Mouse (Mus musculus) stomach, embryonic 16.5 days (tissue): ENCODE measurements around the gene Slc17a4. TPM values are rescaled to one million over a fixed set of nuclear protein-coding genes. Genes with fewer than 3 reads are reported as not detected.

Experiments
- ATAC-seq: fragments of 200-750 bp; cut with Nextera tagmentation; 2 replicates; pipeline ENCODE4 v1.8.0; 2017; ENCODE audit warnings: moderate number of reproducible peaks, moderate TSS enrichment; ENCODE audit not compliant: insufficient read depth, low FRiP score
- H3K27ac ChIP-seq: fragments of 300-500 bp; sonication (generic); 2 replicates; pipeline ENCODE4 v1.5.1; 2014; ENCODE audit warnings: low read length
- H3K27me3 ChIP-seq: fragments of 300-500 bp; sonication (generic); 2 replicates; pipeline ENCODE4 v1.6.1; 2014; ENCODE audit warnings: low read length, control low read depth, mixed read lengths; ENCODE audit not compliant: control insufficient read depth, insufficient read depth
- H3K36me3 ChIP-seq: fragments of 300-500 bp; sonication (generic); 2 replicates; pipeline ENCODE4 v1.6.1; 2014; ENCODE audit warnings: low read length; ENCODE audit not compliant: control insufficient read depth, insufficient read depth
- H3K4me1 ChIP-seq: fragments of 300-500 bp; sonication (generic); 2 replicates; pipeline ENCODE4 v1.6.1; 2014; ENCODE audit warnings: low read length, control low read depth, mixed read lengths; ENCODE audit not compliant: control insufficient read depth, insufficient read depth
- H3K4me2 ChIP-seq: fragments of 300-500 bp; sonication (generic); 2 replicates; pipeline ENCODE4 v1.6.1; 2014; ENCODE audit warnings: low read depth, low read length, mixed read lengths
- H3K4me3 ChIP-seq: fragments of 300-500 bp; sonication (generic); replicated peaks from 2 replicates; pipeline ENCODE4 v1.5.1; 2014; ENCODE audit warnings: mild to moderate bottlenecking, low read length
- H3K9ac ChIP-seq: fragments of 300-500 bp; sonication (generic); 2 replicates; pipeline ENCODE4 v1.6.1; 2014; ENCODE audit warnings: low read length
- H3K9me3 ChIP-seq: fragments of 300-500 bp; sonication (generic); replicated peaks from 2 replicates; pipeline ENCODE4 v1.6.1; 2016; ENCODE audit warnings: low read length, control low read depth; ENCODE audit not compliant: control insufficient read depth
- WGBS: fragments of 180-500 bp; shearing (Covaris S2); extraction: QIAGEN DNeasy Blood & Tissue Kit; methylation state at CpG from one replicate; pipeline ENCODE4 v1.1.7; 2014; 5-methylcytosine and 5-hydroxymethylcytosine counted together
- polyA plus RNA-seq: library from polyadenylated mRNA; unstranded; fragments of >200 nt; fragmentation: Nextera tagmentation; extraction: Ambion mirVana; gene quantifications from 2 replicates; pipeline ENCODE4 v1.2.1, GENCODE M21; 2015

Gene Slc17a4
- polyA plus RNA-seq, 1 experiment from 2014 or later: 2.7 TPM

GRCm38 (mm10) chr13:23910121-23910520 is 4.7 kb downstream of the Slc17a4 start:
- Histone ChIP-seq H3K9ac (no peak overlapping the region), H3K4me1 (no peaks in the 10 kb centered on the region), H3K27ac (no peak overlapping the region), H3K4me2 (no peak overlapping the region), H3K9me3 (no peaks in the 10 kb centered on the region), H3K4me3 (no peak overlapping the region), H3K36me3 (no peaks in the 10 kb centered on the region), H3K27me3 (no peaks in the 10 kb centered on the region)
- no peak for ATAC-seq
- WGBS: 75% methylated on average over 5 of the region's 5 CpGs

- ATAC-seq: no peak
- Histone ChIP-seq H3K36me3 (no peaks in the 10 kb centered on the region), H3K27ac (no peak overlapping the region), H3K4me2 (no peak overlapping the region), H3K9me3 (no peaks in the 10 kb centered on the region), H3K9ac (no peak overlapping the region), H3K27me3 (no peaks in the 10 kb centered on the region), H3K4me1 (no peaks in the 10 kb centered on the region), H3K4me3 (no peak overlapping the region)
- 94% methylated on average over 5 of the region's 5 CpGs for WGBS
Measured at GRCm38 (mm10) chr13:23906906-23907305, 7.9 kb downstream of the Slc17a4 start.

- Histone ChIP-seq H3K27ac (no peak overlapping the region), H3K4me2 (no peak overlapping the region), H3K9me3 (no peaks in the 10 kb centered on the region), H3K4me1 (no peaks in the 10 kb centered on the region), H3K4me3 (no peak overlapping the region), H3K36me3 (no peaks in the 10 kb centered on the region), H3K27me3 (no peaks in the 10 kb centered on the region), H3K9ac (no peak overlapping the region)
- WGBS: 41% methylated on average over 6 of the region's 6 CpGs
- no peak for ATAC-seq
Measured at GRCm38 (mm10) chr13:23898242-23898641, 16.6 kb downstream of the Slc17a4 start.

GRCm38 (mm10) chr13:23893269-23893593 is 21.6 kb downstream of the Slc17a4 start:
- Histone ChIP-seq H3K27me3 (no peaks in the 10 kb centered on the region), H3K4me3 (no peak overlapping the region), H3K36me3 (no peaks in the 10 kb centered on the region), H3K9me3 (no peaks in the 10 kb centered on the region), H3K9ac (no peak overlapping the region), H3K27ac (no peak overlapping the region), H3K4me1 (no peaks in the 10 kb centered on the region), H3K4me2 (no peak overlapping the region)
- no peak for ATAC-seq
- WGBS: 40% methylated on average over 4 of the region's 4 CpGs

- ATAC-seq: no peak
- Histone ChIP-seq H3K9ac (no peak overlapping the region), H3K27me3 (no peaks in the 10 kb centered on the region), H3K4me3 (no peak overlapping the region), H3K9me3 (no peaks in the 10 kb centered on the region), H3K36me3 (no peaks in the 10 kb centered on the region), H3K27ac (no peak overlapping the region), H3K4me1 (no peaks in the 10 kb centered on the region), H3K4me2 (no peak overlapping the region)
- 35% methylated on average over 9 of the region's 9 CpGs for WGBS
Measured at GRCm38 (mm10) chr13:23892592-23893268, 22.1 kb downstream of the Slc17a4 start.

GRCm38 (mm10) chr13:23889011-23889605 is 25.7 kb downstream of the Slc17a4 start:
- no peak overlapping the region for H3K4me3 ChIP-seq
- H3K36me3 ChIP-seq: no peaks in the 10 kb centered on the region
- no peaks in the 10 kb centered on the region for H3K27me3 ChIP-seq
- WGBS: 36% methylated on average over 6 of the region's 6 CpGs
- H3K9ac ChIP-seq: no peak overlapping the region
- no peak overlapping the region for H3K27ac ChIP-seq
- ATAC-seq: no peak
- H3K4me2 ChIP-seq: no peak overlapping the region
- no peaks in the 10 kb centered on the region for H3K9me3 ChIP-seq
- no peaks in the 10 kb centered on the region for H3K4me1 ChIP-seq

- Histone ChIP-seq H3K36me3 (no peaks in the 10 kb centered on the region), H3K4me2 (no peak overlapping the region)
Measured at GRCm38 (mm10) chr13:23887026-23887725, 27.6 kb downstream of the Slc17a4 start.

GRCm38 (mm10) chr13:23885540-23885939 is 29.3 kb downstream of the Slc17a4 start:
- no peak overlapping the region for H3K27ac ChIP-seq
- no peak overlapping the region for H3K4me2 ChIP-seq
- 35% methylated on average over 2 of the region's 2 CpGs for WGBS
- H3K27me3 ChIP-seq: no peaks in the 10 kb centered on the region
- ATAC-seq: no peak
- no peak overlapping the region for H3K4me3 ChIP-seq
- no peaks in the 10 kb centered on the region for H3K4me1 ChIP-seq
- H3K9ac ChIP-seq: no peak overlapping the region
- H3K36me3 ChIP-seq: no peaks in the 10 kb centered on the region
- no peaks in the 10 kb centered on the region for H3K9me3 ChIP-seq

More at GRCm38 (mm10) chr13:23887026-23887725, 27.6 kb downstream of the Slc17a4 start:
- no peak overlapping the region for H3K9ac ChIP-seq
- no peak overlapping the region for H3K27ac ChIP-seq
- H3K4me1 ChIP-seq: no peaks in the 10 kb centered on the region
- H3K27me3 ChIP-seq: no peaks in the 10 kb centered on the region
- H3K9me3 ChIP-seq: no peaks in the 10 kb centered on the region
- WGBS: 76% methylated on average over 3 of the region's 3 CpGs
- no peak for ATAC-seq
- H3K4me3 ChIP-seq: no peak overlapping the region

- Histone ChIP-seq H3K4me3 (no peak overlapping the region), H3K27me3 (no peaks in the 10 kb centered on the region), H3K36me3 (no peaks in the 10 kb centered on the region), H3K4me2 (no peak overlapping the region), H3K27ac (no peak overlapping the region), H3K4me1 (no peaks in the 10 kb centered on the region), H3K9me3 (no peaks in the 10 kb centered on the region), H3K9ac (no peak overlapping the region)
- ATAC-seq: no peak
- WGBS: 78% methylated on average over 5 of the region's 5 CpGs
Measured at GRCm38 (mm10) chr13:23879636-23880035, 35.2 kb downstream of the Slc17a4 start.
